Mouse (Mus musculus) myocyte (in vitro differentiated cells): ENCODE data around the gene Gucy2d. TPM values are rescaled to one million over a fixed set of nuclear protein-coding genes. Genes with fewer than 3 reads are reported as not detected.

ENCODE experiments used
- H3K27me3 ChIP-seq: one replicate; pipeline ENCODE4 v1.6.1; 2011; ENCODE audit not compliant: control insufficient read depth, insufficient read depth, insufficient read length
- H3K36me3 ChIP-seq: one replicate; pipeline ENCODE4 v1.6.1; 2011; ENCODE audit not compliant: control insufficient read depth, insufficient read depth
- H3K4me2 ChIP-seq: one replicate; pipeline ENCODE4 v1.6.1; 2011; ENCODE audit warnings: low read depth, control low read depth
- H3K4me3 ChIP-seq: one replicate; pipeline ENCODE4 v1.5.1; 2011; ENCODE audit warnings: mild to moderate bottlenecking, control low read depth, moderate library complexity
- H3K79me2 ChIP-seq: one replicate; pipeline ENCODE4 v1.6.1; 2011; ENCODE audit not compliant: control insufficient read depth, insufficient read depth
- H3ac ChIP-seq: one replicate; pipeline ENCODE4 v1.6.1; 2011; ENCODE audit not compliant: control insufficient read depth, insufficient read length
- CEBPB ChIP-seq: IDR thresholded peaks from 2 replicates; pipeline ENCODE4 v1.6.1; 2011; ENCODE audit warnings: mild to moderate bottlenecking, moderate library complexity; ENCODE audit not compliant: poor library complexity, insufficient read depth, severe bottlenecking
- E2F4 ChIP-seq: IDR thresholded peaks from one replicate; pipeline ENCODE4 v1.6.1; 2011; ENCODE audit warnings: mild to moderate bottlenecking, control low read depth, moderate library complexity; ENCODE audit not compliant: insufficient read depth
- MAX ChIP-seq: IDR thresholded peaks from one replicate; pipeline ENCODE4 v1.6.1; 2011; ENCODE audit warnings: low read depth, mild to moderate bottlenecking, control low read depth
- MYOD1 ChIP-seq, 3 experiments: IDR thresholded peaks; one replicate each; pipeline ENCODE4 v1.6.1; 2011; ENCODE audit warnings: control low read depth in 2 of 3, low read depth in 2 of 3, mild to moderate bottlenecking in 2 of 3, moderate library complexity in 1 of 3; ENCODE audit not compliant: insufficient read length in 2 of 3, control insufficient read depth in 1 of 3
- MYOG ChIP-seq, 3 experiments: IDR thresholded peaks; one replicate each; pipeline ENCODE4 v1.6.1; 2011; ENCODE audit warnings: control low read depth in 2 of 3, low read depth in 2 of 3, mild to moderate bottlenecking in 2 of 3; ENCODE audit not compliant: insufficient read length in 2 of 3, control insufficient read depth in 1 of 3, insufficient read depth in 1 of 3
- POLR2A ChIP-seq: IDR thresholded peaks from one replicate; pipeline ENCODE4 v1.6.1; 2011; ENCODE audit warnings: low read depth, mild to moderate bottlenecking, control low read depth, moderate library complexity; ENCODE audit not compliant: insufficient read length
- POLR2AphosphoS2 ChIP-seq: IDR thresholded peaks from one replicate; pipeline ENCODE4 v1.6.1; 2011; ENCODE audit warnings: low read depth, control low read depth; ENCODE audit not compliant: insufficient read length
- REST ChIP-seq: IDR thresholded peaks from one replicate; pipeline ENCODE4 v1.6.1; 2011; ENCODE audit warnings: mild to moderate bottlenecking, control low read depth, moderate library complexity; ENCODE audit not compliant: insufficient read depth, insufficient read length
- SRF ChIP-seq: IDR thresholded peaks from one replicate; pipeline ENCODE4 v1.6.1; 2011; ENCODE audit warnings: low read depth; ENCODE audit not compliant: control insufficient read depth, insufficient read length
- TCF12 ChIP-seq: IDR thresholded peaks from one replicate; pipeline ENCODE4 v1.6.1; 2011; ENCODE audit warnings: mild to moderate bottlenecking, control low read depth; ENCODE audit not compliant: poor library complexity, insufficient read depth, severe bottlenecking
- TCF3 ChIP-seq: IDR thresholded peaks from one replicate; pipeline ENCODE4 v1.6.1; 2011; ENCODE audit warnings: low read depth, control low read depth; ENCODE audit not compliant: insufficient read length
- USF1 ChIP-seq: IDR thresholded peaks from one replicate; pipeline ENCODE4 v1.6.1; 2011; ENCODE audit warnings: low read depth, mild to moderate bottlenecking, control low read depth, moderate library complexity
- polyA plus RNA-seq: library from polyadenylated mRNA; unstranded; fragments of >200 nt; fragmentation: generic; extraction: Trizol; gene quantifications from one replicate; pipeline ENCODE4 v1.2.1, GENCODE M21; 2012; ENCODE audit warnings: missing spikeins

Gene Gucy2d
- polyA plus RNA-seq, 1 experiment: not detected

DNA sequence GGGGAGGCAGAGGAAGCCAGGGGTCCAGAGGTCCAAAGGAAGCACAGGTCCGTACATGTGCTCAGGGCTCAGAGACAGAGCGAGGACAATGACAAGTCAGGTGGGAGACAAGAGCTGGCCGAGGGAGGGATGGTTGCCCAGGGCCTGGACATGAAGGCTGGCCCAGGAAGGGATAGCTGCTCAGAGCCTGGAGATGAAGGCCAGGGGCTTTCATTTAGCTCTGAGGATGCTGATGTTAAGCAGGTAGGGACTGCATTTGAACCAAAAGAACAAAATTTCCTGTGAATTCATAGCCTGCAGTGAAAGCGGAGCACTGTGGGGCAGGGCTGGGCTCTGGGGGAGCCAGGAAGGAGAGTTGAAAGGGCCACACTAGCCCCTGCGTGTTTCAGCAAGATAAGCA is 52.1 kb downstream of the Gucy2d start:
- Histone ChIP-seq H3K4me3 (no peak overlapping the region), H3K79me2 (no peaks in the 10 kb centered on the region), H3K4me2 (no peak overlapping the region), H3K27me3 (no peaks in the 10 kb centered on the region), H3ac (no peak overlapping the region), H3K36me3 (no peaks in the 10 kb centered on the region)
- TF ChIP-seq USF1 (no peak), MYOG (IDR thresholded peaks at IDR 0.05; ENCODE audit: control insufficient read depth in 1 of 3, insufficient read depth in 1 of 3, insufficient read length in 2 of 3, low read depth in 2 of 3) (no peak), POLR2AphosphoS2 (no peak), REST (no peak), MYOD1 (IDR thresholded peaks at IDR 0.05; ENCODE audit: control insufficient read depth in 1 of 3, insufficient read length in 2 of 3, low read depth in 2 of 3) (no peak), MAX (no peak), TCF3 (no peak), CEBPB (no peak), SRF (no peak), TCF12 (no peak), E2F4 (no peak), POLR2A (no peak)

DNA sequence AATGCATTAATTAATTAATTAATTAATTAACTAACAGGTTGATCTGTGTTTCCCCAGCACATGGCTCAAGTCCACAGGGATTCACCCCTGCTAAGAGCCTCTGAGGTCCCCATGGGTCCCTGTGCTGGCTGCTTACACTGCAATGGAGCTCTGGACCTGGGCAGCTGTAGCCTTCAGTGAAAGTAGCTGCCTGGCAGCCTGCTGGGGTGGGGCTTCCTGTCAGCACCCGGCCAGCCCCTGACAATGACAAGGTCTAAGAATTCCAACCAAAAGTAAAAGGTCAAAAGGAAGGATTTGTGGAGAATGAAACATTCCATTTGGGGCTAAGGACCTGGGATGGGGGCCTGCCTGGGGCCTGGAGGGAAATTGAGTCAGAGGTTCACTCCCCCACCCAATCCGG is 53.1 kb downstream of the Gucy2d start:
- Histone ChIP-seq H3ac (no peak overlapping the region), H3K36me3 (no peaks in the 10 kb centered on the region), H3K4me2 (no peak overlapping the region), H3K79me2 (no peaks in the 10 kb centered on the region), H3K27me3 (no peaks in the 10 kb centered on the region), H3K4me3 (no peak overlapping the region)
- TF ChIP-seq E2F4 (no peak), MYOD1 (IDR thresholded peaks at IDR 0.05; ENCODE audit: control insufficient read depth in 1 of 3, insufficient read length in 2 of 3, low read depth in 2 of 3) (no peak)

DNA sequence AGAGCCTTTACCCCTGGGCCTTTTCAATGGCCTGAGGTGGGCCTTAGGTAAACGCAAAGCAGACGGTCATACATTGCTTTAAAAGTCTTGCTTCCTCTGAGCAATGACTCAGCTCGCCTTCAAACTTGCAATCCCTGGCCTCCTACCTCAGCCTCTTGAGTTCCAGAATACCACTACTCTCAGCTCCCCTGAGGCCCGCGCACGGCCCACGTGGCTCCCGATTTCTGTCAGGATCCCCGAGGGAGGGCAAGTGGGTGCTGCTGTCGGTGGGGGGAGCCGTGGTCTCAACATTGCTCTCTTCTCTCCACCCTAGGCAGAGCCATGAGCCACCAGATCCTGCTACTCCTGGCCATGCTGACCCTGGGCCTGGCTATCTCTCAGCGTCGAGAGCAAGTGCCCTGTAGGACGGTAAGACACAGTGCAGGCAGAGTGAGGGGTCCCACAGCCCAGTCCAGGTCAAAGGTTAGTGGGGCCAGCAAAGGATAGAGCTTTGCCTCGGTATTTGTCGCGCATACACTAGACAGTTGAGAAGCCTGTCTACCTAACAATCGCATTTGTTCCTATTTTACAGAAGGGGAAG is 53.8 kb downstream of the Gucy2d start:
- Histone ChIP-seq H3K36me3 (no peaks in the 10 kb centered on the region), H3K27me3 (no peaks in the 10 kb centered on the region), H3K79me2 (no peaks in the 10 kb centered on the region), H3K4me3 (no peak overlapping the region), H3K4me2 (no peak overlapping the region), H3ac (no peak overlapping the region)
- TF ChIP-seq SRF (no peak), TCF3 (no peak), MYOG (IDR thresholded peaks at IDR 0.05; ENCODE audit: control insufficient read depth in 1 of 3, insufficient read depth in 1 of 3, insufficient read length in 2 of 3, low read depth in 2 of 3) (no peak), MYOD1 (IDR thresholded peaks at IDR 0.05; ENCODE audit: control insufficient read depth in 1 of 3, insufficient read length in 2 of 3, low read depth in 2 of 3) (no peak), REST (no peak), MAX (no peak)

DNA sequence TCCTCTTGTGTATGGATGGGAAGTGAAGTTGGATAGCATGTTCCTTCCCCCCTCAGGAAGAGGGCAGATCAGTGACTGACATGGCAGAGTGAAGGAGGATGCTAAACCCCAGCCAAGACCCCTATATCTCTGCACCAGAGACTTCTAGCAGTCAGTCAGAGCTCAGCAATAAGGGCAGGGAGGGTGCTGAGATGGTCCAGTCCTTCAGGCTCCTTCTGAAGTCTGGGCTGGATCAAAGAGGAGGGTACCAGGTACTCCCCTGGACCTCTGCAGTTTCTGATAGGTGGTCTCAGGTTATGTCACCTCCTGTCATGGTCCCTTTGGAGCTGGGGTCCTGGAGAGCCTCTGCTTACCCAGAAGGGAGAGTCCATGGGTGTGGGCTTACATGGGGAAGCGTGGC is 55.4 kb downstream of the Gucy2d start:
- Histone ChIP-seq H3K4me2 (no peak overlapping the region), H3ac (no peak overlapping the region), H3K79me2 (no peaks in the 10 kb centered on the region), H3K27me3 (no peaks in the 10 kb centered on the region), H3K36me3 (no peaks in the 10 kb centered on the region), H3K4me3 (no peak overlapping the region)
- TF ChIP-seq REST (no peak), MYOG (IDR thresholded peaks at IDR 0.05; ENCODE audit: control insufficient read depth in 1 of 3, insufficient read depth in 1 of 3, insufficient read length in 2 of 3, low read depth in 2 of 3) (no peak), USF1 (no peak), POLR2AphosphoS2 (no peak), MYOD1 (IDR thresholded peaks at IDR 0.05; ENCODE audit: control insufficient read depth in 1 of 3, insufficient read length in 2 of 3, low read depth in 2 of 3) (no peak), CEBPB (no peak), POLR2A (no peak)

DNA sequence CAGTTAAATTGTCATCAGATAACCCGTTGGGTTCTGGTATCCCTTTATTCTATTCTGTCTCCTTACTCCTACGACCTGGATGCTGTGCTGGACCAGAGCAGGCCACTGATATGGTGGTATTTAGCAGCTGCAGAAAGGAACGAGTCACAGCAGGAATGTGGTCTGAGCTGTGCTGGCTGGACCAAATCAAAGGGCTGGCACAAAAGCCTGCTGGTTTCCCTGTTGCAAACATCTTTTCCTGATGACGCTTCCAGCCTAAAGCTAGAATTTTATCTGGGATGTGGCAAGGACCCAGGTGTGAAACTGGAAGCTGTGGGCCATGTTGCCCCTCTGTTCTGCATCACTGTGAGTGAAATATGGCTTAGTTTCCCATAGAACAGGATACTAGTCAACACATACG is 57.2 kb downstream of the Gucy2d start:
- Histone ChIP-seq H3ac (no peak overlapping the region), H3K4me3 (no peak overlapping the region), H3K27me3 (no peaks in the 10 kb centered on the region), H3K79me2 (no peaks in the 10 kb centered on the region), H3K36me3 (no peaks in the 10 kb centered on the region), H3K4me2 (no peak overlapping the region)
- TF ChIP-seq SRF (no peak), POLR2AphosphoS2 (no peak), MYOG (IDR thresholded peaks at IDR 0.05; ENCODE audit: control insufficient read depth in 1 of 3, insufficient read depth in 1 of 3, insufficient read length in 2 of 3, low read depth in 2 of 3) (no peak), TCF12 (no peak), E2F4 (no peak), TCF3 (no peak), MAX (no peak), CEBPB (no peak), MYOD1 (IDR thresholded peaks at IDR 0.05; ENCODE audit: control insufficient read depth in 1 of 3, insufficient read length in 2 of 3, low read depth in 2 of 3) (no peak), USF1 (no peak), POLR2A (no peak), REST (no peak)
